Mouse (Mus musculus) liver, embryonic 14.5 days (tissue): ENCODE measurements around the gene Gcgr. TPM values are rescaled to one million over a fixed set of nuclear protein-coding genes. Genes with fewer than 3 reads are reported as not detected.

Experiments
- ATAC-seq: fragments of 200-750 bp; cut with Nextera tagmentation; 2 replicates; pipeline ENCODE4 v1.8.0; 2017; ENCODE audit warnings: moderate number of reproducible peaks, mild to moderate bottlenecking, moderate library complexity; ENCODE audit not compliant: insufficient read depth
- DNase-seq, 3 experiments: peaks; one replicate each; pipeline ENCODE4 v3.0.0-alpha.2; 2012 to 2013; ENCODE audit warnings: low read depth in 3 of 3, low spot score in 3 of 3
- H3K27ac ChIP-seq: fragments of 300-500 bp; sonication (generic); 2 replicates; pipeline ENCODE4 v1.5.1; 2014; ENCODE audit warnings: moderate library complexity, mild to moderate bottlenecking, control low read depth, inconsistent platforms
- H3K27me3 ChIP-seq: fragments of 300-500 bp; sonication (generic); 2 replicates; pipeline ENCODE4 v1.6.1; 2014; ENCODE audit warnings: mild to moderate bottlenecking, low read length, moderate library complexity; ENCODE audit not compliant: control insufficient read depth, insufficient read depth
- H3K36me3 ChIP-seq: fragments of 300-500 bp; sonication (generic); replicated peaks from 2 replicates; pipeline ENCODE4 v1.6.1; 2014; ENCODE audit warnings: low read depth; ENCODE audit not compliant: control insufficient read depth, insufficient read depth
- H3K4me1 ChIP-seq, 2 experiments: fragments of 200-500 bp in 1 of 2; fragments of 300-500 bp in 1 of 2; sonication (generic) in 1 of 2; replicated peaks; 2 replicates each; pipeline ENCODE4 v1.6.1; 2012 to 2014; ENCODE audit warnings: antibody characterized with exemption in 1 of 2, inconsistent platforms in 1 of 2, low read length in 1 of 2; ENCODE audit not compliant: control insufficient read depth in 2 of 2, insufficient read depth in 2 of 2
- H3K4me2 ChIP-seq: fragments of 300-500 bp; sonication (generic); 2 replicates; pipeline ENCODE4 v1.6.1; 2014; ENCODE audit warnings: low read depth, mild to moderate bottlenecking, control low read depth, moderate library complexity
- H3K4me3 ChIP-seq, 2 experiments: fragments of 200-500 bp in 1 of 2; fragments of 300-500 bp in 1 of 2; sonication (generic) in 1 of 2; 2 replicates each; pipeline ENCODE4 v1.5.1; 2012 to 2014; ENCODE audit warnings: low read depth in 2 of 2, low read length in 2 of 2, mild to moderate bottlenecking in 2 of 2, control low read depth in 1 of 2, inconsistent platforms in 1 of 2, moderate library complexity in 1 of 2; ENCODE audit not compliant: insufficient read depth in 1 of 2
- H3K9ac ChIP-seq: fragments of 300-500 bp; sonication (generic); replicated peaks from 2 replicates; pipeline ENCODE4 v1.6.1; 2014; ENCODE audit warnings: mild to moderate bottlenecking, control low read depth, moderate library complexity
- H3K9me3 ChIP-seq: fragments of 300-500 bp; sonication (generic); 2 replicates; pipeline ENCODE4 v1.6.1; 2016; ENCODE audit warnings: low read length, mixed read lengths; ENCODE audit not compliant: control insufficient read depth
- CTCF ChIP-seq: IDR thresholded peaks from 2 replicates; pipeline ENCODE4 v1.5.1; 2016; ENCODE audit warnings: antibody characterized with exemption, low read depth, control low read depth
- EP300 ChIP-seq: IDR thresholded peaks from 2 replicates; pipeline ENCODE4 v1.6.1; 2016; ENCODE audit warnings: antibody characterized with exemption, low read depth
- WGBS: fragments of 180-500 bp; shearing (Covaris S2); extraction: QIAGEN DNeasy Blood & Tissue Kit; methylation state at CpG from one replicate; pipeline ENCODE4 v1.1.7; 2014; ENCODE audit not compliant: insufficient replicate concordance; 5-methylcytosine and 5-hydroxymethylcytosine counted together
- polyA plus RNA-seq, 2 experiments: library from polyadenylated mRNA; depleted of rRNA in 1 of 2; stranded (reverse) in 1 of 2; unstranded in 1 of 2; fragments of >200 nt; fragmentation: Nextera tagmentation in 1 of 2; extraction: Ambion mirVana in 1 of 2; gene quantifications; 2 replicates each; pipeline versions ENCODE4 v1.2.1 to v1.2.3; 2012 to 2014

Gene Gcgr
- polyA plus RNA-seq, 2 experiments, result 11.6 to 19.8 TPM

GRCm38 (mm10) chr11:120492024-120492877, 38.2 kb upstream of the Gcgr start:
- Histone ChIP-seq H3K27ac (peak overlapping the region; percentile 70), H3K27me3 (no peaks in the 10 kb centered on the region), H3K36me3 (peaks cover 28% of the 10 kb centered on the region), H3K4me1 (peaks cover 17 to 26% of the 10 kb centered on the region in 2 experiments), H3K4me2 (peak overlapping the region; percentile 90), H3K4me3 (peak overlapping the region; percentile 80 to 89), H3K9ac (peak overlapping the region; percentile 77), H3K9me3 (no peaks in the 10 kb centered on the region)
- 1% methylated on average over 47 of the region's 48 CpGs for WGBS
- TF ChIP-seq EP300 (no peak), CTCF (peak; percentile 81)
- DNase-seq (peak in 1 of 3 experiments; percentile 54), ATAC-seq (peak; percentile 68)

- TF ChIP-seq EP300, result no peak
- no peak for TF ChIP-seq CTCF
- Histone ChIP-seq H3K4me2 (peak overlapping the region; percentile 90), H3K4me3 (peak overlapping the region; percentile 33 to 80), H3K27me3 (no peaks in the 10 kb centered on the region), H3K27ac (no peak overlapping the region), H3K9me3 (no peaks in the 10 kb centered on the region), H3K4me1 (peaks cover 17 to 26% of the 10 kb centered on the region in 2 experiments), H3K9ac (peak overlapping the region; percentile 77), H3K36me3 (peaks cover 22% of the 10 kb centered on the region)
- ATAC-seq (no peak), DNase-seq (no peak)
- 38% methylated on average over 3 of the region's 3 CpGs for WGBS
These were observed 37.7 kb upstream of the Gcgr start for GRCm38 (mm10) chr11:120492878-120493203.

- Histone ChIP-seq H3K27ac (no peak overlapping the region), H3K9me3 (no peaks in the 10 kb centered on the region), H3K27me3 (no peaks in the 10 kb centered on the region), H3K9ac (peak overlapping the region; percentile 13; the same call in 1 of the 2 replicates), H3K4me2 (peak overlapping the region; percentile 90), H3K4me1 (peaks cover 17 to 26% of the 10 kb centered on the region in 2 experiments), H3K4me3 (peak overlapping the region; percentile 33 to 80; a peak in 2 of 4 replicates), H3K36me3 (peaks cover 21% of the 10 kb centered on the region)
- 79% methylated on average over 3 of the region's 3 CpGs for WGBS
- no peak for TF ChIP-seq EP300
- TF ChIP-seq CTCF, result no peak
- DNase-seq, result no peak
- ATAC-seq, result no peak
These were observed 37.1 kb upstream of the Gcgr start for GRCm38 (mm10) chr11:120493351-120493750.

GRCm38 (mm10) chr11:120493911-120494310, 36.6 kb upstream of the Gcgr start:
- Histone ChIP-seq H3K27me3 (no peaks in the 10 kb centered on the region), H3K4me1 (peaks cover 17 to 26% of the 10 kb centered on the region in 2 experiments), H3K4me2 (no peak overlapping the region), H3K36me3 (peaks cover 15% of the 10 kb centered on the region), H3K27ac (no peak overlapping the region), H3K4me3 (no peak overlapping the region), H3K9ac (no peak overlapping the region), H3K9me3 (no peaks in the 10 kb centered on the region)
- WGBS, result 71% methylated on average over 3 of the region's 3 CpGs
- DNase-seq (no peak), ATAC-seq (no peak)
- no peak for TF ChIP-seq EP300
- no peak for TF ChIP-seq CTCF

GRCm38 (mm10) chr11:120497436-120497835, 33.1 kb upstream of the Gcgr start:
- ATAC-seq (no peak), DNase-seq (no peak)
- Histone ChIP-seq H3K4me2 (no peak overlapping the region), H3K9me3 (no peaks in the 10 kb centered on the region), H3K27me3 (no peaks in the 10 kb centered on the region), H3K9ac (no peak overlapping the region), H3K4me1 (peaks cover 3 to 6% of the 10 kb centered on the region in 2 experiments; a peak in 3 of 4 replicates), H3K36me3 (peaks cover 13% of the 10 kb centered on the region), H3K27ac (no peak overlapping the region), H3K4me3 (no peak overlapping the region)
- 85% methylated on average over 3 of the region's 3 CpGs for WGBS
- TF ChIP-seq EP300 (no peak), CTCF (no peak)
